Mouse (Mus musculus): ENCODE results near the gene Cstad.

The Cstad gene

DNA sequence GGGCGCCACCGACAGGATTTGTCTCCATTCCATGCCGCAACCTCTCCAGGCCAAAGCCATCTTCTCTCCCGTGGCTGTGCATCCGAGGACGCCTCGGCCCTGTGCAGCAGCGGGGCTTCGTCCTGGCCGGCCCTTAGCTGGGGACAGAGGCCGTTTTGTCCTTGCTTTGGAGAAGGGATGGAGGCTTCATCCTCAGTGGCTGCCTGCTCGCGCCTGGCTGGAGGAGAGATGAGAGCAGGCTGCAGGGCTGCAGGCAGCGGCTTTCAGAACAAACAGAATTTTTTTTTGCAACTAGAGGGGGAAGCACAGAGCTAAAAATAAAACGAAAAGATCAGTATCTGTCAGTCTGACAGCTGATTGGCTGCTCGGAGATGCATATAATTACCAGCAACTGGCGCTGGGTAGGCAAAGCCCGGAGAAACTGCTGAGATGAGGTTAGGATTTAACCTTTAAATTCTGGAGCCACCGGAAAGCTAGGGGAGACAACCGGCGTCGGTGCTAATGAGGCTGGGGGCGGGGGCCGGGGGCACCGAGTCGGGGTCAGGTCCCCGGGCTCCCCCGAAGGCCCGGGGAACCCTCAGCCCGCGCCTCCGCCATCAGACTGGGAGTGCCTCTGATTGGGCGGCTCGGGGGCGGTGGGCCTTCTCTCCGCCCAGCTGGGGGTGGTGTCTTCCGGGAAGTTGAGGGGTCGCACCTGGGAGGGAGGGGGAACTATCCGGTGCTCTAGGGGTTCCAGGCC lies at the start of gene Cstad:
Gene Cstad, plus strand, starts transcription at position 400 of the 739 bp plus-strand sequence.
- peak; percentile 86 for DNase-seq (ENCODE audit: extremely low read depth, low read depth)

DNA sequence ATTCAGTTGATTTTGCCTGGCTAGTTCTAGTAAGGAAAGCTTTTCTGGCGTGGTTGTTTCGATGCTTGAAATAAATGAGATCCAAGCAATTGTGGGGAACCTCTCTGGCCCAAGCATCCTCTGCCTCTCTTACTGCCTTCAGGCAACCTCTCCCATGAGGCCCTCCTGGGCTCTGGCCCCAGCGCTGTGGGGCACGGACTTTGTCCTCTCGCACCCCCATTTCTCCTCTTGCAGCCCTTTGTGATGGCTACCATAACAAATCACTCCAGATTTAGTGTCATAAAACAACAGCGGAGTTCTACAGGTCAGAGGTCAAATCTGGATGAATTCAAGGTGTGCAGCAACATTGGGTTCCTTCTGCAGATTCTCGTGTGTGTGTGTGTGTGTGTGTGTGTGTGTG lies 49.1 kb upstream of the Cstad start:
- DNase-seq (ENCODE audit: extremely low read depth, low read depth), result no peak

DNA sequence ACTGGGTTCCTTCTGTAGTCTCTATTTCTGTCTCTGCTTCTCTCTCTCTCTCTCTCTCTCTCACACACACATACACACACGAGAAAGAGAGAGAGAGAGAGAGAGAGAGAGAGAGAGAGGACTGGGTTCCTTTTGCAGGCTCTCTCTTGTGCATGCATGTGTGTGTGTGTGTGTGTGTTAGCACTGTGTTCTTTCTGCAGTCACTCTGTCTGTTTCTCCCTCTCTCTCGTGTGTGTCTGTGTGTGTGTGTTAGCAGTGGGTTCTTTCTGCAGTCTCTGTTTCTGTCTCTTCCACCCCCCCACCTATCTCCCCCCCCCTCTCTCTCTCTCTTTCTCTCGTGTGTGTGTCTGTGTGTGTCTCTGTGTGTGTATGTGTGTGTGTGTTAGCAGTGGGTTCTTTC lies 48.6 kb upstream of the Cstad start:
- DNase-seq (ENCODE audit: extremely low read depth, low read depth), result no peak

GRCm38 (mm10) chr2:30547455-30548217 lies 47.2 kb upstream of the Cstad start:
- DNase-seq (ENCODE audit: extremely low read depth, low read depth), result no peak

- peak; percentile 19 for DNase-seq (ENCODE audit: extremely low read depth, low read depth)
These were observed 43.3 kb upstream of the Cstad start for GRCm38 (mm10) chr2:30551579-30551978.

GRCm38 (mm10) chr2:30553851-30554540 lies 40.8 kb upstream of the Cstad start:
- peak; percentile 36 for DNase-seq (ENCODE audit: extremely low read depth, low read depth)

- no peak for DNase-seq (ENCODE audit: extremely low read depth, low read depth)
These were observed 39.6 kb upstream of the Cstad start for GRCm38 (mm10) chr2:30555257-30555656.

- no peak for DNase-seq (ENCODE audit: extremely low read depth, low read depth)
These were observed 38.3 kb upstream of the Cstad start for GRCm38 (mm10) chr2:30556495-30556894.

DNA sequence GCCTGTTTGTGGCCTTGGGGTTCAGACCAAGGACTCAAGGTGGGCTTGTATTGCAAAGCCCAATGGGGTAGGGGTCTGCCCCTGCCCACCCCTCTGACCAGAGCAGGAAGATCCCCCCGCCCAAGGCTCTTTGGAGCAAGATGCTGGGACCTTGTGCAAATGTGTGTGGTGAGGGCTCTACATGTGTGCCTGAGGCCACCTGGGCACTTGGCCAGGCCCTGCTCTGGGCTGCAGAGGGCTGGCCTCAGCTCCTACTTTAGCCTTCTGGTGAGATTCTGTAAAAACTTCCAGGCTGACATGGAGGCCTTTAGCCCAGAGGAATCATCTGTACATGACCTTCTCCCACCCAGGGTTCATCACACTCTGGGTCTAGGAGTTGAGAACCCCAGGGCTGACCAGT lies 35.3 kb upstream of the Cstad start:
- no peak for DNase-seq (ENCODE audit: extremely low read depth, low read depth)

DNA sequence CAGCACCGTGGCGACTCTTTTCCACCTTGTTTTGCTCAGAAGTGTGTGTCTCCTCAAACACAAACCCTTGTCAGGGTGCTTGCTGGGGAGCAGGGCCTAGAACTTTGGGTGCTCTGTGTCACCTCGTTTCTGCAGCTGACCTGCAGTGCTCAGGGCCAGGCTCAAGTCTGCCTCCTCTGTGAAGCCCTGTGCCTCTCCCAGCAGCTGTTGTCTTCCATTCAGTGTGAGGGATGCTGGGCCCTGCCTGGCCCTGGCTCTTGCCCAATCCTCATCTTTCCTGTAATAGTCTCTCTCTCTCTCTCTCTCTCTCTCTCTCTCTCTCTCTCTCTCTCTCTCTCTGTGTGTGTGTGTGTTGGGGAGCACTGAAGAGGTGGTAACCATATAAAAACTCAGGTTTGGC lies 32.3 kb upstream of the Cstad start:
- DNase-seq (ENCODE audit: extremely low read depth, low read depth), result no peak

DNA sequence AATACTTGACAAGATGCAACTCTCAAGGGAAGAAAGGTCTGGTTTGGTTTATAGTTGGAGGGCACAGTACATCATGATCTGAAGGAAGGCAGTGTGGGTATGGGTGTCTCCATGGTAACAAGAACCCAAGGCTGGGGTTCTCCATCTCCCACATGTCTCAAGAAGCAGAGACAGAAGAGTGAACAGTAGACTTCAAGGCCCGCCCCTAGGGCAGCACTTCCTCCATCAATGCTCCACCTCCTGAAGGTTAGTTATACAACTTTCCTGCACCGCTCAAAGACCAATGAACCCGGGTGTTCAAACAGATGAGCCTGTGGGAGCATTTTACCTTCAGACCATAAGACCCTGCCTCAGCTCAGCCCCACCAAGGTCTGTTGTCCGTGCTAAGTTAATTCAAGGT lies 23.2 kb upstream of the Cstad start:
- DNase-seq (ENCODE audit: extremely low read depth, low read depth), result no peak

- DNase-seq (ENCODE audit: extremely low read depth, low read depth), result no peak
These were observed 21.3 kb upstream of the Cstad start for GRCm38 (mm10) chr2:30573522-30573921.

- no peak for DNase-seq (ENCODE audit: extremely low read depth, low read depth)
These were observed 17.8 kb upstream of the Cstad start for GRCm38 (mm10) chr2:30577010-30577409.

GRCm38 (mm10) chr2:30578006-30578405 lies 16.8 kb upstream of the Cstad start:
- DNase-seq (ENCODE audit: extremely low read depth, low read depth), result no peak

DNA sequence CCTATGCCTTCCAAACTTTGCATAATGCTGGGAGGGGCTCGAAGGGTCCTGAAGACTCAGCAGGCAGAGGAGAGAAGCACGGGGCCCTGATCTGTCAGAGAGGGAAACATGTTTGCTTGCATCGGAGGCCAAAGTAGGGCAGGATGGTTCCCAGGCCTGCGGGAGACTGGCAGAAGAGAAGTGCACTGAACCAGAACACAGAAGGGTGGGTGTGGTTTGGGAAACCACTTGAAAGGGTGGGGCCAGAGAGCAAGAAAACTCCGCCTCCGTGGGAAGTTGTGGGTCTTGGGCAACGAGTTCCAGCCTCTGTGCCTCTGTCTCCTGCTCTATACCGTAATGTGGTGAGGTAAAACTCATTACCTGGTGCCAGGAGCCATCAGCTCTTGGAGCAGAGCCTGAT lies 7.7 kb upstream of the Cstad start:
- DNase-seq (ENCODE audit: extremely low read depth, low read depth), result no peak

- no peak for DNase-seq (ENCODE audit: extremely low read depth, low read depth)
These were observed 7.2 kb upstream of the Cstad start for GRCm38 (mm10) chr2:30587671-30588070.

DNA sequence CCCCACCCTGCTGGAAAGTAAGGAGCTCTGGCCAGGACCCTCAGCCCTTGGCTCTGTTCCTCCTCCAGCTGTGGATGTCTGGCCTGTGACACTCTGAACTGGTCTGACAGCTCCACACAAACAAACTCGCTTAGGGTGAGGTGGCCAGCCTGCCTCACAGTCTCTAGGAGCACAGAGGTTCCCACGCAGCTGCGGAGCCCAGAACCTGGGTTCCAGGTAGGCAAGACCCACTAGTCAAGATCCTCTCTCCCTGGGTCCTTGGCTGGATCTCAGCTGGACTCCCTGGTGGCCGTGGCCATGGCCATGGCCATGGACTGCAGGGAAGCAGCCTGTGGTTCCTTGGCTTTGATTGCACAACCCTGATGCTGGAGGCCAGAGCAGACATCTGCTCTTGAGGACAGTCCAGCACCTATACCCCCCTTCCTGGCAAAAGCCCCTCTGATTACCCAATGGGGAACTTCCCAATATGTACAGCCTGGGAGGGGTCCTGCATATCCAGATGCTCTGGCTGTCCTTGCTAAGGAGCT lies 5.8 kb upstream of the Cstad start:
- DNase-seq (ENCODE audit: extremely low read depth, low read depth), result no peak

GRCm38 (mm10) chr2:30589781-30590180 lies 5.1 kb upstream of the Cstad start:
- no peak for DNase-seq (ENCODE audit: extremely low read depth, low read depth)

- DNase-seq (ENCODE audit: extremely low read depth, low read depth), result peak; percentile 64
These were observed 3.9 kb upstream of the Cstad start for GRCm38 (mm10) chr2:30590909-30591308.

- no peak for DNase-seq (ENCODE audit: extremely low read depth, low read depth)
These were observed 2.4 kb upstream of the Cstad start for GRCm38 (mm10) chr2:30592391-30592790.

DNA sequence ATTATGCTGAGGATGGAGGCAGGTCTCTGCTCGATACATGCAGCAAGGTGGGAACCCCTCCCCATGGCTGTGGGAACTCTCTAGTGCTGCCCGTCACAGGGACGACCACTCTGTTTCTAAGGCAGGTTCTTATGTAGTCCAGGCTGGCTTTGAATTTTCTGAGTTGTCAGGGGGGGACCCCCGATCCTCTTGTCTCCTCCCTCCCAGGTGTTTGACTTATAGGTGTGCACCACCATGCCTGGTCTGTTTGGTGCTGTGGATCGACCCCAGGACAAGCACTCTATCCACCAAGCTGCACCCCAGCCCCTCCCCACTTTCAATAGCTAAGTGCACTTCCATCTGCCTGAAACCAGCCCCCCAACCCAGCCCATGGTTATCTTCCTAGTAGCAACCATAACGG lies 1.9 kb upstream of the Cstad start:
- no peak for DNase-seq (ENCODE audit: extremely low read depth, low read depth)

Measured in MEL-GATA-1-ER (cell line).